Mouse (Mus musculus): Measurements from ENCODE around the gene Ciapin1.

Ciapin1 gene

DNA sequence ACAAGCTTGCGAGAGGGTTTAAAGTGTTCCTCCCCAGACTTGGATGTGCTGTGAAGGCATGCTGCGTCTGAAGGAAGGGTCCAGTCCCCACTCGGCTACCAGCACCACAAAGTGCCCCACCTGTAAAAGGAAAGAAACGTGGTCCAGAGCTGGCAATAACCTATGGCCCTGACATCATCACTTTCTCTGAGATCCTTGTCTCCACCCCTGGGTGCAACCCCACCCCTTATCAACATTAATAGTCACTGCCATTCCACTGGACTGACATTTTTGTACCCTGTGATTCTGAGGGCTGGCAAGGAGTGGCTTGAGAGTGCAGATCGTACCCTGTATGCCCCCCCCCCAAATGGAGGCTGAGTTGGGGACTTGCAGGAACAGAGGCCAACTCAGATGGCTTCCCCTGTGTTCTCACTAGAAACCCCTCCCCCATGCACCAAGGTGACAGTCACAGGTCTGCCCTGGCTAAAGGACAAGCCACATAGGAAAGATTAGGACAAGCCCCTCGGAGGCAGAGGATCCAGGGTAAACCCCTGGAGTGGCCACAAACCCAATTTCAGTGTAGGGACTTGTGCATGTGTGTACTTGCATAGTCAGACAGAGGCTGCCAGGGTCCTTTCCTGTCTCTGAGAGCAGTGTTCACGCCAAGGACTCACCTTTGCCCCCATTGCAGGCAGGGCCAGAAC is 56.9 kb downstream of the Ciapin1 start:
- DNase-seq (ENCODE audit: extremely low read depth, insufficient read length, low spot score), result no peak

DNA sequence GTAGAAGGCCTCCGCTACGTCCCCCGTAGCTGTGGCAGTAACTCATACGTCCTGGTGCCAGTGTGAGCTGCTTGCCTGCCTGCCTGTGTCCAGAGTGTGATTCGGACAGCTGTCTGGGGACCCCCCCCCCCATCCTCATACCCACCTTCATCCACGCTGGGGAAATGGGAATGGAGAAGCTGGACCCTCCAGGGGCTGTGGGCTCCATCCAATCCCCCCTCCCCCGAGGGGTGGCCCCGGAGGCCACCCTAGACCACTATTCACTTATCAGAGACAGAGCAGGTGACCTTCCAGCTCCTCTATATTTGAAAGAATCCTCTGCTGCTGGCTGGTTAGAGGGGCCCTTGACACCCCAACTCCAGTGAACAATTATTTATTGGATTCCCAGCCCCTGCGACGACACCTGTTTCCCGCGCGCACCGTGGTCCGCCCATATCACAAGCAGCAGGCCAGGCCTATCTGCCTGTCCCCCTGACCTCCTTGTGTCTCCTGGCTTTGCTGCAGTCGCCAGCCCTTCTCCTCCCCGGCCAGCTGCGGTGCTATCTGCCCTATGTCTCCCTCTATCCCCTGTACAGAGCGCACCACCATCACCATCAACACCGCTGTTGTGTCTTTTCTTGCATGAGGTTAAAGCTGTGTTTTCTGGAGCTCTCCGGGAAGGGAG is 57.5 kb downstream of the Ciapin1 start:
- DNase-seq (ENCODE audit: extremely low read depth, insufficient read length, low spot score), result no peak

- DNase-seq (ENCODE audit: extremely low read depth, insufficient read length, low spot score), result no peak
Observed at GRCm38 (mm10) chr8:94779534-94780294, 58.4 kb downstream of the Ciapin1 start.

DNA sequence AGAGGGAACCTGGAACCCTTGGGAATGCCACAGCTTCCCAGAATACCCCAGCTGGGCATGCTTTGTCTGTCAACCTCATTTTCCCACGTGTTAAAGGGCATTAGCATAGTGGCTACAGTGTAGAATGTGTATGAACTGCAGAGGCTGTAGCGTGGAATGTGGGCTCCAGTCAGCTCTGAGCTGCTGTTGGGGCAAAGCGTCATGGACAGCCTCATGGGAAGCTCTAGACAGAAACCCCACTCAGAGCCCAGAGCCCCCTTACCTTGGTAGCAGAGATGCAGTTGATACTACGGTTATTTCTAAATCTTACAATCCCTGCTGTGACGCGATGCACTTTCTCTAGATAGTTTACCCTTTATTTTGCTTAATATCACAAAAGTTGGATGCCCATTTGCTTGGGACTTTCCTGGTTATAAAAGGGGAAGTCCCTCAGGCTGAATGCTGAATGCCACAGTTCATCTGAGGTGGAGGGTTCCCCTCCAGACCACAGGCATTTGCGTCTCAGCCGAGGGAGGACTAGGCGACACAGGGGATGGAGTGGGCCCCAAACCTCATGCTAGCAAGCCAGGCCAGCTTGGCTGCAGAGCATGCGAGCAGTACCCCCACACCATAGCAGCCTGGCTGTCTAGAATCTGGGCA is 59.1 kb downstream of the Ciapin1 start:
- no peak for DNase-seq (ENCODE audit: extremely low read depth, insufficient read length, low spot score)

- no peak for DNase-seq (ENCODE audit: extremely low read depth, insufficient read length, low spot score)
Observed at GRCm38 (mm10) chr8:94778473-94778872, 59.7 kb downstream of the Ciapin1 start.

DNA sequence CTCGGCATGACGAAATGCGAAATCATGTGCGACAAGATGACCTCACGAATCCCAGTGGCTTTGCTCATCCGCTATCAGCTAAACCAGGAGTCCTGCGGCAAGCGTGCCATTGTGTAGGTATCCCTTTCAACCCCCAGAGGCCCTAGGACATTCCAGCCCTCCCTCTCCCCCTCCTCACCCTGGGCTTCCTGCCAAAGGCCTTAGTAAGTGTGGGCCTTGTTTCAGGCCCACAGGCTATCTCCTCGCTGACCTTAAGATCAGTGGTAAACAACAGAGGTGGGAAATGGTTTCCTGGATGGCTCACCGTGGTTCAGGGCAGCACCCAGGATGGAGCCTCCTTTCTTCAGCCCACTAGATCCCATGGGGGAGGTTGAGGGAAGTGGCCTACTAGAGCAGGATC is 60.1 kb downstream of the Ciapin1 start:
- DNase-seq (ENCODE audit: extremely low read depth, insufficient read length, low spot score), result no peak

DNA sequence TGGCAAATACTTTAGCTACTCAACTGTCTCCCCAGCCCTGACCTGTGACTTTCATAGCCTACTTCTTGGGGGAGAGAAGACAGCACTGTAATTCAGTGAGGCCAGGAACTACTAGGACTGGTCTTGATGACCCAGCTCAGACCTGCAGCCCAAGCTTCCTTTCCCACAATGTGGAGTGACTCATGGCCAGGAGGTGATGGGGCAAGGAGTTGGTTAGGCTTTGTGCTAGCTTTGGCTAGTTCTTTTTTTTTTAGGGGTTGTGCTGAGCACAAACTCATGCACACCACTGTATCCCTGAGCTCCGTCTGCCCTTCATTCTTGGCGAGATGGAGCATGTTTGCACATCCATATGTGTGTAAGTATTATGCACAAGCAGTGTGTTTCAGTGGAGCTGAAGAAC is 61.8 kb downstream of the Ciapin1 start:
- no peak for DNase-seq (ENCODE audit: extremely low read depth, insufficient read length, low spot score)

- DNase-seq (ENCODE audit: extremely low read depth, insufficient read length, low spot score), result no peak
Observed at GRCm38 (mm10) chr8:94774601-94775000, 63.6 kb downstream of the Ciapin1 start.

DNA sequence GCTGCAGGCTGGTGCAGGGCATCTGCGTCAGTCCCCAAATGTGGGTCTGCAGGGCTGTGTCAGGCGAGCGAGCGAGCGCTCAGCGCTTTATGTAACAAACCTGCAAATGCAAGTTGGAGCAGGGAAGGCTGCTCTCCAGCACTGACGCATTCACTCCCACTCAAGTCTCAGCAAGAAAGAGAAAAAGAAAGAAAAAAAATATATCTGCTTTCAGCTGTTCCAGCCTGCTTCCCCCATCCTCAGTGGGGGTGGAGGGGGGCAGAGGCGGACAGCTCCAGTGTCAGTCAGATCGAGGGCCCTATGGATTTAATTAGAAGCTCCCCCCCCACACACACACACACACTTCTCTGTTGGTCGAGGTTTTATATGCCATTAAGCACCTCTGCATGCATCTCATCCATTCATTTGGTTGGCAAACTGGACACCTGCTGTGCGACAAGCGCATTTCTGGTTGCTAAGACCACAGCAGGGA is 64.4 kb downstream of the Ciapin1 start:
- DNase-seq (ENCODE audit: extremely low read depth, insufficient read length, low spot score), result no peak

DNA sequence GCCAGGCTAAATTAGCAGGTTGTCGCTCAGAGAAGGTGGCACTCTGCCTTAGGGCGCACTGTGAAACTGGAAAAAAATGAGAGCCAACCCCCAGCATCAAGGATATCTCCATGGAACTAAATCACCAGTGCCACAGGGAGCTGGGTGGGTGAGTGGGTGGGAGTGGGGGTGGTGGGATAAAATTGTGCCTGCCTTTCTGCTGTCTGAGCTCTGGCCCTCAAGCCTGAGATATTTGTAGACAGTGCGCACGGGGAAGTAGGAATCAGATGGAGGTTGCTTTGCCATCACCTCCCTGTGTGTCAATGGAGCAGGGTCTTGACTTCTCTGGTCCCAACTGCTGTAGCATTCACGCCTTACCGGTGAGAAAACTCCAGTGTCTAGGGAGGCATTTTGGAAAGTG is 65.1 kb downstream of the Ciapin1 start:
- DNase-seq (ENCODE audit: extremely low read depth, insufficient read length, low spot score), result no peak

GRCm38 (mm10) chr8:94771941-94772670 is 66.1 kb downstream of the Ciapin1 start, which contains the start of gene Cx3cl1:
Gene Cx3cl1, plus strand, starts transcription at chr8:94772009.
- DNase-seq (ENCODE audit: extremely low read depth, insufficient read length, low spot score), result peak; percentile 90

- no peak for DNase-seq (ENCODE audit: extremely low read depth, insufficient read length, low spot score)
Observed at GRCm38 (mm10) chr8:94770945-94771344, 67.2 kb downstream of the Ciapin1 start.
